Mouse (Mus musculus): ENCODE results near the gene Ifitm1.

DNA sequence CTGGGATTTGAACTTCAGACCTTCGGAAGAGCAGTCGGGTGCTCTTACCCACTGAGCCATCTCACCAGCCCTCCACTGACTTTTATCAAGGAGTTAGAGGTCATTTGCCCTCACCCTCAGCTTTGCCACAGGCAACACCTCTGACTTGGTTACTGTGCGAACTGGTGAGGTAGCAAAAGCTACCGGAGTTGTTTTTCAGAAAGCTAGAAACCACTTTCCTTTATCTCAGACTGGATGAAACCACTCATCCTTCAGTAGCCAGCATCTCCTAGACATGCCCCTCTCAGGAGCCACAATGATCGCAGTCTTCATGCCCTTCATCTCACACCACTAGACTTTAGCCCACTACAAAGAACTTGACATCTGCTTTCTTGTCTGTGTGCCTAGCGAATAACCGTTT, 15.9 kb downstream of the Ifitm1 start:
- TF ChIP-seq CTCF (IDR thresholded peaks at IDR 0.05; ENCODE audit: low read depth, low read length) (no peak), TAL1 (conservative IDR thresholded peaks at IDR 0.05; ENCODE audit: low read depth, low read length) (no peak), POLR2AphosphoS5 (IDR thresholded peaks at IDR 0.05; ENCODE audit: insufficient replicate concordance, low read depth, low read length) (no peak)
